Mouse (Mus musculus) CH12.LX (cell line): ENCODE measurements around the gene Krt75. TPM values are rescaled to one million over a fixed set of nuclear protein-coding genes. Genes with fewer than 3 reads are reported as not detected.

ENCODE experiments used
- DNase-seq: peaks from one replicate; pipeline ENCODE4 v3.0.0-alpha.2; 2013; ENCODE audit errors: extremely low read depth
- H3K27ac ChIP-seq: 2 replicates; pipeline ENCODE4 v1.5.1; 2012; ENCODE audit warnings: low read depth, mild to moderate bottlenecking, control low read depth, moderate library complexity; ENCODE audit not compliant: insufficient read depth
- H3K27me3 ChIP-seq: replicated peaks from 2 replicates; pipeline ENCODE3; 2012; ENCODE audit warnings: inconsistent platforms
- H3K36me3 ChIP-seq, 2 experiments: replicated peaks in 1 of 2; 2 replicates each; pipeline versions ENCODE3 to v1.6.1; 2012; ENCODE audit warnings: inconsistent platforms in 1 of 2, low read length in 1 of 2, mild to moderate bottlenecking in 1 of 2, mixed read lengths in 1 of 2, moderate library complexity in 1 of 2; ENCODE audit not compliant: control insufficient read depth in 1 of 2, insufficient read depth in 1 of 2
- H3K4me1 ChIP-seq, 2 experiments: 2 replicates each; pipeline ENCODE4 v1.6.1; 2012; ENCODE audit warnings: inconsistent platforms in 1 of 2, moderate library complexity in 1 of 2; ENCODE audit not compliant: insufficient read depth in 2 of 2, control insufficient read depth in 1 of 2
- H3K4me2 ChIP-seq: 2 replicates; pipeline ENCODE4 v1.6.1; 2012; ENCODE audit warnings: low read depth, mild to moderate bottlenecking, control low read depth; ENCODE audit not compliant: poor library complexity, insufficient read depth, severe bottlenecking
- H3K4me3 ChIP-seq, 3 experiments: fragments of 150-350 bp in 1 of 3; sonication (generic) in 1 of 3; replicated peaks in 1 of 3; 2 replicates each; pipeline versions ENCODE3 to v1.5.1; 2011 to 2012; ENCODE audit warnings: low read depth in 2 of 3, low read length in 2 of 3, mild to moderate bottlenecking in 2 of 3, moderate library complexity in 2 of 3, control low read depth in 1 of 3, improper control_type of control experiment in 1 of 3, inconsistent platforms in 1 of 3, mixed read lengths in 1 of 3; ENCODE audit not compliant: poor library complexity in 1 of 3
- H3K79me2 ChIP-seq: replicated peaks from 2 replicates; pipeline ENCODE4 v1.6.1; 2012; ENCODE audit warnings: mild to moderate bottlenecking, moderate library complexity; ENCODE audit not compliant: control insufficient read depth, poor library complexity, insufficient read depth, severe bottlenecking; ENCODE audit errors: extremely low read depth
- H3K9ac ChIP-seq: 2 replicates; pipeline ENCODE4 v1.6.1; 2012; ENCODE audit warnings: low read depth, mild to moderate bottlenecking, control low read depth, moderate library complexity; ENCODE audit not compliant: insufficient read depth
- H3K9me3 ChIP-seq: replicated peaks from 2 replicates; pipeline ENCODE3; 2012; ENCODE audit warnings: low read length, inconsistent platforms, mixed read lengths
- BHLHE40 ChIP-seq: IDR thresholded peaks from 2 replicates; pipeline ENCODE4 v1.6.1; 2011; ENCODE audit warnings: mild to moderate bottlenecking, low read depth, low read length, improper control_type of control experiment
- GABPA ChIP-seq: IDR thresholded peaks from 2 replicates; pipeline ENCODE4 v1.6.1; 2012; ENCODE audit warnings: low read depth, low read length, improper control_type of control experiment, inconsistent platforms; ENCODE audit not compliant: insufficient replicate concordance
- HCFC1 ChIP-seq: IDR thresholded peaks from 2 replicates; pipeline ENCODE4 v1.6.1; 2012; ENCODE audit warnings: low read depth, mild to moderate bottlenecking, inconsistent platforms, low read length, improper control_type of control experiment
- IRF4 ChIP-seq: IDR thresholded peaks from 2 replicates; pipeline ENCODE4 v1.6.1; 2014; ENCODE audit warnings: low read depth, mild to moderate bottlenecking, inconsistent platforms, low read length, improper control_type of control experiment
- KAT2A ChIP-seq: IDR thresholded peaks from 2 replicates; pipeline ENCODE4 v1.6.1; 2012; ENCODE audit warnings: low read length, improper control_type of control experiment, inconsistent platforms; ENCODE audit not compliant: insufficient replicate concordance
- MAFK ChIP-seq: IDR thresholded peaks from 2 replicates; pipeline ENCODE4 v1.6.1; 2011; ENCODE audit warnings: low read length, improper control_type of control experiment; ENCODE audit not compliant: insufficient replicate concordance
- MAX ChIP-seq: IDR thresholded peaks from 2 replicates; pipeline ENCODE4 v1.6.1; 2011; ENCODE audit warnings: low read length, improper control_type of control experiment
- MAZ ChIP-seq: IDR thresholded peaks from 2 replicates; pipeline ENCODE4 v1.6.1; 2012; ENCODE audit warnings: low read depth, mild to moderate bottlenecking, inconsistent platforms, low read length, improper control_type of control experiment, moderate library complexity
- MEF2A ChIP-seq: IDR thresholded peaks from 2 replicates; pipeline ENCODE4 v1.6.1; 2014; ENCODE audit warnings: low read depth, mild to moderate bottlenecking, inconsistent platforms, low read length, improper control_type of control experiment, borderline replicate concordance
- MYC ChIP-seq: IDR thresholded peaks from 2 replicates; pipeline ENCODE4 v1.6.1; 2011; ENCODE audit warnings: low read depth, mild to moderate bottlenecking, improper control_type of control experiment, low read length
- PAX5 ChIP-seq: IDR thresholded peaks from 2 replicates; pipeline ENCODE4 v1.6.1; 2012; ENCODE audit warnings: low read length, inconsistent platforms, mixed read lengths
- UBTF ChIP-seq: IDR thresholded peaks from 2 replicates; pipeline ENCODE4 v1.6.1; 2012; ENCODE audit warnings: low read depth, mild to moderate bottlenecking, inconsistent platforms, low read length, improper control_type of control experiment, moderate library complexity
- USF2 ChIP-seq: conservative IDR thresholded peaks from 2 replicates; pipeline ENCODE4 v1.6.1; 2011; ENCODE audit warnings: low read depth, low read length, improper control_type of control experiment
- ZKSCAN1 ChIP-seq: IDR thresholded peaks from 2 replicates; pipeline ENCODE4 v1.6.1; 2012; ENCODE audit warnings: low read depth, inconsistent platforms, low read length, improper control_type of control experiment, borderline replicate concordance
- ZMIZ1 ChIP-seq: IDR thresholded peaks from 2 replicates; pipeline ENCODE4 v1.6.1; 2012; ENCODE audit warnings: low read depth, mild to moderate bottlenecking, inconsistent platforms, low read length, improper control_type of control experiment
- ZNF384 ChIP-seq: IDR thresholded peaks from 2 replicates; pipeline ENCODE4 v1.6.1; 2012; ENCODE audit warnings: low read depth, low read length, improper control_type of control experiment, inconsistent platforms
- dilution Hi-C: fragments of 300-500 bp; cut with MboI; formaldehyde crosslinking; loops from 2 replicates; pipeline ENCODE4 v1.14.3; 2020; ENCODE audit warnings: low sequenced_read_pairs; ENCODE audit not compliant: extremely low pct_unique_long_range_greater_than_20kb, extremely low pct_ligation_motif_present
- in situ Hi-C: fragments of 300-500 bp; cut with MboI; formaldehyde crosslinking; loops from 3 replicates; pipeline ENCODE4 v1.14.3; 2019; ENCODE audit warnings: low sequenced_read_pairs, low pct_ligation_motif_present, low pct_unique_long_range_greater_than_20kb, mixed read lengths
- polyA plus RNA-seq: library from polyadenylated mRNA; unstranded; fragments of >175 nt; gene quantifications from 2 replicates; pipeline ENCODE4 v1.2.1, GENCODE M21; 2012; ENCODE audit warnings: low read depth; ENCODE audit not compliant: insufficient read length
- total RNA-seq, 2 experiments: library from RNA; depleted of rRNA; stranded (reverse); fragments of 300-350 nt in 1 of 2; fragments of >200 nt in 1 of 2; gene quantifications; 2 replicates each; pipeline ENCODE4 v1.2.3; 2012 to 2014

Krt75 gene
- total and polyA plus RNA-seq, 3 experiments: not detected

DNA sequence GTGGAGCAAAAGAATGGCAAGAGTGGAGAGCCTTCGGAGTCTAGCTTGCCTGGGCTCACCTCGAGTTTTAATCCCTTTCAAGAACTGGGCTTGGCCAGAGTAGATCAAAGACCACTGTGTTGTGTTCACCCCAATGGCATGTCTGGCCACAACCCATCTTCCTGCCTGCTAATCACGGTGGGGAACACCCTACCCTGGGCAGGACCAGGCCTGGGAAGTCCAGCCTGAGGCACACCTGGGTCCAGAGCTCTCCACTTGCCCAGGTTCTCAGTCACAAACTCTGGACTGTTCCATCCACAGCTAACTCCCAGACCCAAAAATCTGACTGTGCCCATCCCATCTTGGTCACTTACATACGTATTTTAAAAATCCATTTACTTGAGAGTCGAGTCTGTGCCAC, 10.9 kb downstream of the Krt75 start, which contains the start of gene Krt90:
Krt90 (minus strand) TSS at position 101 of the 400 bp plus-strand sequence.
- TF ChIP-seq BHLHE40 (no peak), MAFK (no peak), PAX5 (no peak), USF2 (no peak), MEF2A (no peak), IRF4 (no peak), KAT2A (no peak), UBTF (no peak)
- no peak within 1 kb of the TSS for H3K4me2 ChIP-seq
- H3K36me3 ChIP-seq: no peaks in the 10 kb centered on the region
- H3K9me3 ChIP-seq: no peaks in the 10 kb centered on the region
- H3K9ac ChIP-seq: no peak within 1 kb of the TSS
- in situ Hi-C loops (no loop called here), dilution Hi-C loops (no loop called here)
- H3K27me3 ChIP-seq: peaks cover 99% of the 10 kb centered on the region
- no peaks in the 10 kb centered on the region for H3K79me2 ChIP-seq
- no peak within 1 kb of the TSS for H3K4me3 ChIP-seq
- no peaks in the 10 kb centered on the region for H3K4me1 ChIP-seq
- DNase-seq: no peak
- H3K27ac ChIP-seq: no peak within 1 kb of the TSS

DNA sequence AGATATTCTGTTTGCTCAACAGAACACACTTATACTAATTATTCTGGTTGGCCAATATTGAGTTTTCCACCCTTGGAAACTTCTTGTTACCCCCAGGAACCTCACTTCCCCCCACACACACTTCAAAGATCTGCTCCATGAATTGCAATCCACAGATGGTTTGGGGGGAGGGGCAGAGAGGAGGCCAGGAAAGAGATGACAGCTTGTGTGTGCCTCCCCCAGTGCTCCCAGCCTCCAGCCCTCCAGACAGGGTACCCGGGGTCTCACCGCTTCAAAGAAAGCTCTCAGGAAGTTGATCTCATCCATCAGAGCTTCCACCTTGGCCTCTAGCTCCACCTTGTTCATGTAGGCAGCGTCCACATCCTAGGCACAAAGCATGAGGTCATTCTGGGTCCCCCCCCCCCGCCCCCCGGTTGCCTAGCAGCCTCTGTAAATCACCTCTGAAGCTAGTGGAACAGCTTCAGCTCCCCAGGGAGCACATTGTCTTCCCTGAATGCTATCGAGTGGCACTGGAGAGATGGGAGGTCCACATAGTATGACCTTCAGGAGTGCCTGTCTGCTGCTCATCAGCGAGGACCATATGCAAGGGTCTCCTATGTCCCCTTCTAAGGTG, 15.6 kb downstream of the Krt75 start:
- peaks cover 1% of the 10 kb centered on the region in 2 experiments; a peak in 1 of 4 replicates for H3K4me1 ChIP-seq
- no peaks in the 10 kb centered on the region for H3K36me3 ChIP-seq
- H3K79me2 ChIP-seq: no peaks in the 10 kb centered on the region
- in situ Hi-C loops (no loop called here), dilution Hi-C loops (no loop called here)
- no peak for DNase-seq
- no peak overlapping the region for H3K4me2 ChIP-seq
- peaks cover 99% of the 10 kb centered on the region for H3K27me3 ChIP-seq
- H3K9me3 ChIP-seq: no peaks in the 10 kb centered on the region
- TF ChIP-seq MYC (no peak), ZNF384 (no peak), GABPA (no peak), ZKSCAN1 (no peak), ZMIZ1 (no peak), UBTF (no peak), HCFC1 (no peak), MAZ (no peak), MAX (no peak)
- no peak overlapping the region for H3K4me3 ChIP-seq
- no peak overlapping the region for H3K9ac ChIP-seq
- no peak overlapping the region for H3K27ac ChIP-seq
